Mouse (Mus musculus) lung, postnatal 0 days (tissue): ENCODE results near the gene Mfsd2b.

Source experiments
- CTCF ChIP-seq: IDR thresholded peaks from 2 replicates; pipeline ENCODE4 v1.5.1; 2016; ENCODE audit warnings: antibody characterized with exemption, mild to moderate bottlenecking
- EP300 ChIP-seq: IDR thresholded peaks from 2 replicates; pipeline ENCODE4 v1.6.1; 2016; ENCODE audit warnings: antibody characterized with exemption, mild to moderate bottlenecking, control low read depth

GRCm38 (mm10) chr12:4859241-4859914 lies 14.8 kb downstream of the Mfsd2b start:
- no peak for TF ChIP-seq EP300
- TF ChIP-seq CTCF: no peak
